Mouse (Mus musculus) thymus, adult 2 months (tissue): Measurements from ENCODE around the gene Rab23.

Source experiments
- CTCF ChIP-seq: fragments of 200-500 bp; IDR thresholded peaks from 2 replicates; pipeline ENCODE4 v1.5.1; 2012; ENCODE audit warnings: mild to moderate bottlenecking, control low read depth, low read length, moderate library complexity, borderline replicate concordance; ENCODE audit not compliant: control insufficient read depth, poor library complexity, insufficient read depth; ENCODE audit errors: extremely low read depth
- POLR2A ChIP-seq: fragments of 200-500 bp; IDR thresholded peaks from 2 replicates; pipeline ENCODE4 v1.6.1; 2012; ENCODE audit warnings: mild to moderate bottlenecking, low read length, control low read depth, moderate library complexity; ENCODE audit not compliant: control insufficient read depth, poor library complexity, insufficient read depth; ENCODE audit errors: extremely low read depth

DNA sequence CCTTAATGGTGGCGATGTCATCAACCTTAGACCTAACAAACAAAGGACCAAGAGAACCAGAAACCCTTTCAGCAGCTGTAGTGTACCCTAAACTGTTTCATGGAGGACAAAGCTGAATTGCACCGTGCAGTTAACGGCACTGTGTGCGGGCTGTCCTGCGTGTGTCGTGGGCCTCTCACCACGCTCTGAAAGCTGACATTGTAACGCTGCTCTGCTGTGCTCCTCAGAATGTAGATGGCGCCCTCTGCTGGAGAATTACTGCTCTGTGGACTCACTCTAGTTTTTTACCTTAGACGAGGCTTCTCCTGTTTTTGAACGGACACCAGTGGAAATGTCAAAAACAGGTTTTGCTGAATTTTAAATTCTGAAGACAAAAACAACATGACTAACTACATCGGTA lies 19.6 kb downstream of the Rab23 start:
- TF ChIP-seq POLR2A (no peak), CTCF (peak; percentile 65; the same call in 1 of the 2 replicates)
